Mouse (Mus musculus) adrenal gland, postnatal 14 days (tissue): Measurements from ENCODE around the gene Mrpl4. TPM values are rescaled to one million over a fixed set of nuclear protein-coding genes. Genes with fewer than 3 reads are reported as not detected.

Experiments used
- DNase-seq: peaks from one replicate; pipeline ENCODE4 v3.0.0; 2021; ENCODE audit warnings: mixed read lengths
- long read RNA-seq, 2 experiments: library from polyadenylated mRNA; stranded (forward); transcript quantifications; one replicate each; pipeline ENCODE4 v2.0.0; 2021
- total RNA-seq: library from RNA; stranded (reverse); gene quantifications from 2 replicates; pipeline ENCODE4 v1.2.3, GENCODE M21; 2021

Gene Mrpl4
- 135 and 144 TPM in 2 replicates for total RNA-seq
- long read RNA-seq, experiment 1, transcript Mrpl4-201 (9 exons, 1,288 nt) = major isoform, 210 of 241 reads
- long read RNA-seq, experiment 1, partial matches to known transcripts = 4 of 241 reads
- long read RNA-seq, experiment 1, other reads (novel, unspliced or antisense) = 26 of 241 reads
- long read RNA-seq, experiment 2, transcript Mrpl4-201 (9 exons, 1,288 nt) = major isoform, 170 of 199 reads
- long read RNA-seq, experiment 2, partial matches to known transcripts = 4 of 199 reads
- long read RNA-seq, experiment 2, other reads (novel, unspliced or antisense) = 22 of 199 reads

- DNase-seq = peak; percentile 93
Measured at GRCm38 (mm10) chr9:21002627-21003551, at the start of gene Mrpl4. Mrpl4 (plus strand) TSS chr9:21002738.

- no peak for DNase-seq
Measured at GRCm38 (mm10) chr9:20956989-20957388, 45.5 kb upstream of the Mrpl4 start.

GRCm38 (mm10) chr9:20959430-20959938 lies 43.1 kb upstream of the Mrpl4 start, which contains the start of gene Dnmt1:
Dnmt1 (minus strand) TSS chr9:20959888.
- no peak for DNase-seq

- DNase-seq = no peak
Measured at GRCm38 (mm10) chr9:20961557-20961956, 41.0 kb upstream of the Mrpl4 start.

GRCm38 (mm10) chr9:20965606-20966005 lies 36.9 kb upstream of the Mrpl4 start:
- DNase-seq = peak; percentile 78

GRCm38 (mm10) chr9:20966008-20966407 lies 36.5 kb upstream of the Mrpl4 start:
- no peak for DNase-seq

DNA sequence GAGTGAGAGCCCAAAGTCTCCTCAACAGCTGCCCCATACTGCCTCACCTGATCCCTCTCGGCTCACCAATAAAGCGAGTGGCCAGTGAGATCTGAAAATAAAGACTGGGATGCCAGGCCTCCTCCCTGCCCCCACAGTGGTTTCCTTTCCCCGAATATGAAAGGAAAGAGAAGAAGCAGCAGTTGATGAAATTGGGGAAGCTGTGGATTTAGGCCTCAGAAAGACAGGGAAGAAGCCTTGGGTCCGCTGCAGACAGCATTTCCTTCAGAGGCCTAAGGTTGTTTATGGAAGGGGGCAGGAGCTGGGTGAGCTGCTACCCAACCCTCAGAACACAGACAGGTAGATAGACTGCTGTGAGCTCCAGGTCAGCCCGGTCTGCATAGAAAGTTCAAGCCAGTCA lies 35.8 kb upstream of the Mrpl4 start:
- no peak for DNase-seq

GRCm38 (mm10) chr9:20971751-20972140 lies 30.8 kb upstream of the Mrpl4 start:
- DNase-seq = no peak

DNA sequence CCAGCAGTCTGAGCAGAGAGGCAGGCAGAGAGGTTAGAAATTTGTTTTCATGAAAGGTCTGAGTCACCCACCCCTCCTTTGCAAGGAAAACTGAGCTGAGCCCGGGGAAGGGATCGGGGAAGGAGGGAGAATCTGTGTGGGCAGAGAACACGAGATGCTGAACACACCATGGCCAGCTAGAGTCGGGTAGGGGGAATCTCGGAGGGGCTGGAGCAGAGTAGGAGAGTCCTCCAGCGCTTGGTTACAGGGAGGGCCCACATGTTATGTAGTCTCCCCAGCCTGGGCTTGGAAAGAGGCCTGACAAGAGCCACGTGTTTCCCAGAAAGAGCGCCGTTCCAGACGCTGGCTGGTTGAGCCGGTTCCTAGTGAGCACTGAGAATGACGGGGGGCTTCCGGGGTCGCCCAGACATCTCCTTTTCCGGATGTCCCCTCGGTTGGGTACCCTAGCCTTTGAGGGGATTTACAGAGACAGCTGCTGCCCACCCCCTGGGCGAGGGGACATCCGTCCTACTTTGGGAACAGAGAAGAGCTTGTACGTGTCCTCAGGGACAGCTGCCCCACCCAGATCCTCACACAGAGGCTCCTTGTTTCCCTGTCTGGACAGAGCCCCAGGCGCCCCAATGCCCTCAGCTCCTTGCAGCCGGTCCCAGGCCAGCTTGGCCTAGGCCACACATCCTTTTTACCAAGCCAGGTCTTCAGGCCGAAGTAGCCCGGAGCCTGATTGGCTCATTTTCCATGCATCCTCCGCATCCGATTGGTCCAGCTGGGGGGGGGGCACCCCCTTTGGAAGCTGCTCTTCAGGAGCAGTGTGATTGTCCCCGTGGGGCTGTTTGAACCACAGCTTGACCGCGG lies 30.2 kb upstream of the Mrpl4 start:
- DNase-seq = peak; percentile 70

DNA sequence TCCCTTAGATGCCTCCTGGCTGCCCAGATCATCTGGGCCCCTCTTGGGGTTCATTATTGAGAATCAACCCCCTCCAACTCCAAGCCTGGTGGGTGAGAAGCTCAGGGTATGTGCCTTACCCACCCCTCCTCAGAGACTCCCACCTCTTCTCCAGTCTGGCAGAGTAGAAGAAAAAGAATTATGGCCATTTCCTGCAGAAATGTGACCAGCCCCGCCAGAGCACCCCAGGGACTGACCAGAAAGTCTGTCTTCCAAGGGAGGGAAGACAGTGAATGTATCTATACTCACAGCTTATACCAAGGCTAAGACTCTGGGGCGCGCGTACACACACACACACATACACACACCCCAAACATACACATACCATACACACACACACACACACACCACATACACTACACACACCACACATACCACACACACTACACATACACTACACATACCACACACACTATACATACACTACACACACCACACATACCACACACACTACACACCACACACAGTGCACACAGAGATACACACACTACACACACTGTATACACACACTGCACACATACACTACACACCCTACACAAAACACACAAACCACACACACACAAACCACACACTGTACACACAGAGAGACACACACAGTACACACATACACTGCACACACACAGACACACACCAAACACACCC lies 29.4 kb upstream of the Mrpl4 start:
- DNase-seq = no peak

DNA sequence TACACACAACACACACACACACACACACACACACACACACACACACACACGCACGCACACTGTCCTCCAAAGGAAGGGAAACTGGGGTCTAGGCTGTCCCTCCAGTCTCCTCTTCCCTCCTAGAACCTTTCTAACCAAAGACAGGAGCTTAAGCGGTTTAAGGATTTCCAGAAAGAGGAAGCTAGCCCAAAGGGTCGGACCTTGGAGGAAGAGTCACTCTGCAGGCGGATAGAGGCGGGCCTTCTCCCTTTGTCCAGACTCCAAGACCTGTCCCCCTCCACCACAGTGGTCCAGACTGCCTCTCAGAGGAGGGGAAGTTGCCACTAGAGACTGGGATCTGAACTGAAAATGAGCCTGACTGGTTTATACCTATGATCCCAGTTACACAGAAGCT lies 28.9 kb upstream of the Mrpl4 start:
- peak; percentile 46 for DNase-seq

DNA sequence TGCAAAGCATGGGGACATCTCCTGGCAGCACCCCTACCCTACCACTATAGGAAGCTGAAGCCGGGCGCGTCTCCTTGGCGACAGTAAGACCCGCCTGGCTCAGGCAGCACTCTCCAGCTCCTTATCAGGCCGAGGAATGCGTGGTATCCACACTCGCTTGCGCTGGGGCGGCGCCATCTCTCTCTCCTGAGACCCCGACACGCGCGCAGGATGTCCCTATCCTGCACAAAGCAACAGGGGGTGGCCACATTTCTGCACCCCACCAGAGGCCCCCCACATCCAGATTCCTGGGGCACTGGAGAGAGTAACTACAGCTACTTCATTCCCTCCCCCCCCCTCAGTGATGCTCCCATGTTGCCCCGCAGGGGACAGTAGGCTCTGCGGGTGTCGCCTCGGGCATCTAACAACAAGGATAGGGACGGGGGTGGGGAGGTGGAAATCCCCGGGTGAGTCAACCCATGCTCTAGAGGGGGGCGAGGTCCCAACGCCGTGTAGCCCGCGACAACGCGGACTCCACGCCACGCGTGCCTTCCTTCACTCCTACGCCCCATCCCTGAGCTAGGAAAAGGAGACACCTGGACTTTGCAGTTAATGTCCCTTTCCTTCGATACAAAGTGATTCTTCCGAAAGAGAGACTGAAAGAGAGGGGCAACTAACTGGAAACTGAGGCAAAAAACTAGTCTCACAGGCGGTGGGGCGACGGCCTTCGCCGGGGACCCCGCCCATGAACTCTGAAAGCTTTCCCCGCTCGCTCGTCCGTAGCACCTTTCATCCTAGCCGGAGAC lies 26.9 kb upstream of the Mrpl4 start:
- DNase-seq = peak; percentile 66

DNA sequence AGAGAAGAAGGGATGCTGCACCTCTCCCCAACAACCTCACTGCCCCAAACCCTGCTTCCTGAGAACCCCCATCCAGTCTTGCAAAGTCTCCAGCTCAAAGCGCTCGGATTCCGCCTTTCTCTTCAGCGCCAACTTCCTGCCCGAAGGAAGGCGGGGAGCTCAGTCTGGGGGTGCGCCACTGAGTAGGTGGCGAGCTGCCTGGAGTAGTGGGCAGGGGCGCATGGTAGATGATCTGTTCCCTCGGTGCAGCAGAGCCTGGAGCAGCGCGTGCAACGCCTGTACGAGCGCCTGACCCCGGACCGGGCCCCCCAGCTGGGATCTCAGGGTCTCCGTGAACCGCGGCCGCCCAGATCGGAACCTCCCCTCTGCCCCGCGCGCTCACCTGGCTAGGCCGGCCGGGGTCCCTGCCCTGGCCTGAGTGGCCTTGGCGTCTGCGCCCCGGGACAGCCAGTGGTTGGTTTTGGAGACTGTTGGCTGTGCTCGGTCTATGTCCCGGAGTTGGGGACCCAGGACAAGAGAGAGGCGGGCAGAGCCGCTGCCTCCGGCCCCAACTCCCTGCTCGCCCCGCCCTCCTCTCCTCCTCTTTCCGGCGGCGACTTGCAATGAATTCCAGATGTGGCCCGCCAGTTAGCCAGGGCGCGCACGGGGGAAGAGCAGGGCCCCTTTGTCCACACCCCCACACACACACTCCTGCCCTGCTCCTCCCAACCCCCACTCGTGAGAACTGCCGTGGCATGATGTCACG lies 26.1 kb upstream of the Mrpl4 start, which contains the start of gene S1pr2:
Gene S1pr2 (minus strand): TSS at position 566 of the 745 bp plus-strand sequence.
- peak; percentile 90 for DNase-seq

DNA sequence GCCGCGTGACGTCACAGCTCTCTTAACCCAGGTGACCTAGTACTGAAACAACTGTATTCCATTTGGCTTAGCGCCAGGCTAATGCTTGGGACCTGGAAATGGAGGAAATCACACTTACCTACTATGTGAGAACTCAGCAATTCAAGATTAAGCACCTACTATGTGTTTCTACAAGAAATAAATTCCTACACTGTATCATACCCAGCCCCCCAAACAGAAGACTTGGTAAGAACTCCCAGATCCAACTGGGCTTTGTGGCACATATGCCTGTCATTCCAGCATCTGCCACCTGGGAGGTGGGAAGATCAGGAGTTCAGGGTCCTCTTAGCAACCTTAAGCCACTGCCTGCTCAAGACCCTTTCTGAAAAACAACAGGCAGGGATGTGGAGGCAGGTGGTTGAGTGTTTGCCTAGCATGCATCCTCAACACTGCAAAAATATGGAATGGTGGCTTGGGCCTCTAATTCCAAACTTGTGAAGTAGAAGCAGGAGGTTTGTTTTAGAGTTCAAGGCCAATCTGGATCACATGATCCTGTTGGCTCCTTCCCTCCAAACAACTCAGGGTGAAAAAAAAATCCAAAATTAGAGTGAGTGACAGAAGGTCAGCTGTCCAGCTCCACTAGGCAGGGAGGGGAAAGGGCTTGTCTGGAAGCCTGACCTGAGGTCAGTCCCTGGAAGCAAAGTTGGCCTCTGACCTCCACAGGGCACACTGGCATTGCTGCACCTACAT lies 25.4 kb upstream of the Mrpl4 start:
- DNase-seq = no peak

DNA sequence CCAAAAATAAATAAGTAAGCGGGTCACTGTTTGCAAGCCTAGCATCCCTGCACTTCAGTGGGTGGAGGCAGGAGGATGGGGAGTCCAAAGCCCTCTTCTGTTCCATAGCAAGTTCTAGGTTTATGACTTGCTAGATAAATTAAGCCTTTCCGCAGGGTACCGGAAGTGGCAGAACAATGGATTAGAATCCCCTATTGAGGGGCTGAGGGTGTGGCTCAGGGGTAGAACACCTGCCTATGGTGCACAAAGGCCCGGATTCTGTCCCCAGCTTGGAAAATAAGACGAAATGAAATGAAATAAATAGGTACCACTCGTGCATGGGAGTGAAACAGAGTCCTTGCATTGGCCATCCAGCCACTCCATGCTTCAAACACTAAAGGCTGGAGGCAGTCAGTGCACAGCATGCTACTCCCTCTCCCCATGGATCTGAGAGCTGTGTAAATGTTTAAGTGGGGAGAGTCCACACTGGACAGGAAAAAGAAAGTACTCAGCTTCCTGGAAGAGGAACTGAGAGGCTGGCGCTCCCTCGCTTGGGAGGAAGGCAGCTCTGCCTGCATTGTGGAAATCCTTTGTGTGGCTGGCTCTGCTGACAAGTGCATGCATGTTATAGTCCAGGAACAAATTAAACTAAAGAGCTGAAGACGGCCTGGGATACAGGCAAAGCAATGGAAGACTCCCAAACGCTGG lies 24.0 kb upstream of the Mrpl4 start:
- no peak for DNase-seq

GRCm38 (mm10) chr9:20979181-20979580 lies 23.4 kb upstream of the Mrpl4 start:
- no peak for DNase-seq

- no peak for DNase-seq
Measured at GRCm38 (mm10) chr9:20979769-20980168, 22.8 kb upstream of the Mrpl4 start.

GRCm38 (mm10) chr9:20982171-20982570 lies 20.4 kb upstream of the Mrpl4 start:
- DNase-seq = no peak

DNA sequence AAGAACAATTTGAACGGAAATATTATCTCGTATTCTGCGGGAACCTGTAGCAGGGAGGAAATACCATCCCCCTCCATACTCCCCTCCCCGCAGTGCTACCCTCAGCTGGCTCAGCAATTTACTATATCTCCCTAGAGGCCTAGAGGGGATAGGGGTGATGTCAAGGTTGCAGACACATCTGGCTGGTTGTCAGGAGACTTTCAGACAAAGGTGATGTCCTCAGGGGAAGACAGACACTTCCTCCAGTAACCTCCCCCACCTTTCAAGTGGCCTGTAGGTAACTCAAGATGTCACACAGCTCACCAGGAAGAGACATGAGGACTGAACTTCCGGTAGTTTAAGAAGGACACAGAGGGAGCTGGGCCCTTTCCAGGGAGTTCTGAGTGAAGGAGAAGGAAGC lies 19.4 kb upstream of the Mrpl4 start:
- no peak for DNase-seq
